25 mouse cellular contexts compared by ENCODE assay signal in genomic region chr15:85963279-85963840, GRCm38 (mm10).
A peak's percentile ranks its signal among the peaks of the same experiment; 100 is the strongest.
DNase-seq lines count a peak whose midpoint lies in the region; ATAC-seq lines count a peak whose summit lies in the region.
"Had no signal": no experiment of that assay in that cellular context is flagged by ENCODE, and none has a peak within 500 bp of the region (broad histone marks: within the 10 kb centered on the region; RNA-seq: fewer than 3 reads in every experiment).

No protein-coding gene starts in this region.

- 0 out of 2 replicates have a peak overlapping the region, but pooled peaks have one; percentile 1 for H3K27ac ChIP-seq in heart, embryonic 10.5 days
- no peak overlapping the region for H3K27ac ChIP-seq in heart, embryonic 12.5 days (ENCODE audit: poor library complexity, severe bottlenecking)
- 0 out of 2 replicates have a peak overlapping the region, but pooled peaks have one; percentile 30 for H3K27ac ChIP-seq in embryonic facial prominence, embryonic 10.5 days (replicated peaks)
- H3K27ac ChIP-seq in hindbrain, embryonic 11.5 days (ENCODE audit: low read depth, low read length) = no peak overlapping the region
- H3K27ac ChIP-seq: heart, adult 2 months; heart, embryonic 15.5 days; hindbrain, embryonic 14.5 days; liver, embryonic 15.5 days; lung, embryonic 15.5 days; midbrain, embryonic 10.5 days; stomach, embryonic 15.5 days had no signal

- peaks cover 14% of the 10 kb centered on the region for H3K4me1 ChIP-seq in heart, embryonic 10.5 days
- peaks cover 8% of the 10 kb centered on the region for H3K4me1 ChIP-seq in heart, embryonic 12.5 days (replicated peaks)
- H3K4me1 ChIP-seq in embryonic facial prominence, embryonic 10.5 days = peaks cover 10% of the 10 kb centered on the region; the same call in 1 of the 2 replicates
- no peaks in the 10 kb centered on the region for H3K4me1 ChIP-seq in hindbrain, embryonic 11.5 days (replicated peaks; ENCODE audit: control insufficient read depth, insufficient read depth, low read length)
- H3K4me1 ChIP-seq: liver, embryonic 15.5 days; stomach, embryonic 15.5 days had no signal

- no peak for ATAC-seq in heart, embryonic 12.5 days (ENCODE audit: insufficient number of reproducible peaks, low FRiP score)
- peak; percentile 57 for ATAC-seq in neutrophil, adult 5-6 weeks (ENCODE audit: extremely low read depth, insufficient number of reproducible peaks, low FRiP score, poor library complexity, severe bottlenecking)
- ATAC-seq in hindbrain, embryonic 11.5 days (ENCODE audit: low FRiP score) = no peak
- ATAC-seq: forebrain, postnatal 0 days had no signal

- 0 out of 2 replicates have a peak, but pooled peaks cover 3% of the 10 kb centered on the region for H3K36me3 ChIP-seq in heart, embryonic 10.5 days
- no peaks in the 10 kb centered on the region for H3K36me3 ChIP-seq in heart, embryonic 12.5 days
- peaks cover 15% of the 10 kb centered on the region for H3K36me3 ChIP-seq in embryonic facial prominence, embryonic 10.5 days (replicated peaks)
- no peaks in the 10 kb centered on the region for H3K36me3 ChIP-seq in hindbrain, embryonic 11.5 days (ENCODE audit: control insufficient read depth, insufficient read depth, low read length)
- H3K36me3 ChIP-seq: heart, embryonic 15.5 days; liver, embryonic 15.5 days; lung, embryonic 15.5 days; stomach, embryonic 15.5 days had no signal

- 70% methylated on average over 8 of the region's 8 CpGs for WGBS in heart, embryonic 10.5 days
- 69% methylated on average over 8 of the region's 8 CpGs for WGBS in heart, embryonic 12.5 days
- 84% methylated on average over 8 of the region's 8 CpGs for WGBS in embryonic facial prominence, embryonic 10.5 days
- 73% methylated on average over 8 of the region's 8 CpGs for WGBS in hindbrain, embryonic 11.5 days

- no peaks in the 10 kb centered on the region for H3K9me3 ChIP-seq in heart, embryonic 10.5 days
- H3K9me3 ChIP-seq in heart, embryonic 12.5 days (replicated peaks) = no peaks in the 10 kb centered on the region
- H3K9me3 ChIP-seq in embryonic facial prominence, embryonic 10.5 days = no peaks in the 10 kb centered on the region
- H3K9me3 ChIP-seq in hindbrain, embryonic 11.5 days (ENCODE audit: control insufficient read depth, low read length) = no peaks in the 10 kb centered on the region
- H3K9me3 ChIP-seq: heart, embryonic 15.5 days; liver, embryonic 15.5 days; lung, embryonic 15.5 days; midbrain, embryonic 10.5 days; stomach, embryonic 15.5 days had no signal

- no peak overlapping the region for H3K4me2 ChIP-seq in heart, embryonic 12.5 days
- H3K4me2 ChIP-seq in hindbrain, embryonic 11.5 days (replicated peaks; ENCODE audit: low read depth, low read length) = no peak overlapping the region
- H3K4me2 ChIP-seq: heart, embryonic 15.5 days; hindbrain, embryonic 14.5 days; liver, embryonic 15.5 days; lung, embryonic 15.5 days; stomach, embryonic 15.5 days had no signal

- no peak overlapping the region for H3K9ac ChIP-seq in heart, embryonic 12.5 days
- no peak overlapping the region for H3K9ac ChIP-seq in hindbrain, embryonic 11.5 days (ENCODE audit: low read depth, low read length)
- H3K9ac ChIP-seq: forebrain, postnatal 0 days; heart, embryonic 15.5 days; hindbrain, embryonic 14.5 days; liver, embryonic 15.5 days; lung, embryonic 15.5 days; stomach, embryonic 15.5 days had no signal

- peaks cover 9% of the 10 kb centered on the region; the same call in 1 of the 2 replicates for H3K27me3 ChIP-seq in heart, embryonic 10.5 days (ENCODE audit: insufficient read depth, poor library complexity, severe bottlenecking)
- no peaks in the 10 kb centered on the region for H3K27me3 ChIP-seq in heart, embryonic 12.5 days (replicated peaks)
- H3K27me3 ChIP-seq in embryonic facial prominence, embryonic 10.5 days (replicated peaks; ENCODE audit: low read depth, poor library complexity, severe bottlenecking) = no peaks in the 10 kb centered on the region
- no peaks in the 10 kb centered on the region for H3K27me3 ChIP-seq in hindbrain, embryonic 11.5 days (ENCODE audit: control insufficient read depth, insufficient read depth, low read length)
- H3K27me3 ChIP-seq: heart, embryonic 15.5 days; liver, embryonic 15.5 days; lung, embryonic 15.5 days; stomach, embryonic 15.5 days had no signal

- no peak for DNase-seq in heart, embryonic 10.5 days (ENCODE audit: low spot score)
- DNase-seq in A20 (ENCODE audit: low read depth, low spot score) = peak; percentile 87
- DNase-seq in embryonic facial prominence, embryonic 10.5 days (ENCODE audit: low spot score) = no peak
- DNase-seq in right cerebral cortex, postnatal 4 days = no peak
- DNase-seq in hindbrain, embryonic 11.5 days (ENCODE audit: low spot score) = no peak
- DNase-seq: adrenal gland, postnatal 10 days; cerebellum, adult 18-20 months; cerebellum, postnatal 25 days; embryo, embryonic 11 days; forebrain, postnatal 0 days; gastrocnemius, postnatal 25 days; heart, adult 2 months; heart, postnatal 36 days; lung, postnatal 4 days; right cerebral cortex, postnatal 14 days; spleen, adult 18-20 months; thymus, postnatal 4 days had no signal

- no peak overlapping the region for H3K4me3 ChIP-seq in heart, embryonic 10.5 days
- no peak overlapping the region for H3K4me3 ChIP-seq in heart, embryonic 12.5 days
- H3K4me3 ChIP-seq in embryonic facial prominence, embryonic 10.5 days = no peak overlapping the region
- H3K4me3 ChIP-seq in hindbrain, embryonic 11.5 days (ENCODE audit: low read depth, low read length) = no peak overlapping the region
- H3K4me3 ChIP-seq: heart, adult 2 months; heart, embryonic 15.5 days; liver, embryonic 15.5 days; lung, embryonic 15.5 days; midbrain, embryonic 10.5 days; stomach, embryonic 15.5 days had no signal

Comparison
In these comparisons a context has a peak if more than half of its experiments do, and no peak if none do; other contexts are left out.
1. H3K27ac ChIP-seq: peak in heart, embryonic 10.5 days (single experiment) and embryonic facial prominence, embryonic 10.5 days (single experiment); none in heart, embryonic 12.5 days (single experiment) and hindbrain, embryonic 11.5 days (single experiment).